Mouse (Mus musculus) left cerebral cortex, adult 8-10 months (tissue): ENCODE results near the gene Slc15a1. TPM values are rescaled to one million over a fixed set of nuclear protein-coding genes. Genes with fewer than 3 reads are reported as not detected.

Source experiments
- DNase-seq, 2 experiments: peaks; one replicate each; pipeline ENCODE4 v3.0.0; 2022; ENCODE audit warnings: low spot score in 2 of 2
- total RNA-seq, 4 experiments: library from RNA; stranded (reverse); gene quantifications; 2 replicates each; pipeline ENCODE4 v1.2.4; 2022

Gene Slc15a1
- not detected for total RNA-seq

DNA sequence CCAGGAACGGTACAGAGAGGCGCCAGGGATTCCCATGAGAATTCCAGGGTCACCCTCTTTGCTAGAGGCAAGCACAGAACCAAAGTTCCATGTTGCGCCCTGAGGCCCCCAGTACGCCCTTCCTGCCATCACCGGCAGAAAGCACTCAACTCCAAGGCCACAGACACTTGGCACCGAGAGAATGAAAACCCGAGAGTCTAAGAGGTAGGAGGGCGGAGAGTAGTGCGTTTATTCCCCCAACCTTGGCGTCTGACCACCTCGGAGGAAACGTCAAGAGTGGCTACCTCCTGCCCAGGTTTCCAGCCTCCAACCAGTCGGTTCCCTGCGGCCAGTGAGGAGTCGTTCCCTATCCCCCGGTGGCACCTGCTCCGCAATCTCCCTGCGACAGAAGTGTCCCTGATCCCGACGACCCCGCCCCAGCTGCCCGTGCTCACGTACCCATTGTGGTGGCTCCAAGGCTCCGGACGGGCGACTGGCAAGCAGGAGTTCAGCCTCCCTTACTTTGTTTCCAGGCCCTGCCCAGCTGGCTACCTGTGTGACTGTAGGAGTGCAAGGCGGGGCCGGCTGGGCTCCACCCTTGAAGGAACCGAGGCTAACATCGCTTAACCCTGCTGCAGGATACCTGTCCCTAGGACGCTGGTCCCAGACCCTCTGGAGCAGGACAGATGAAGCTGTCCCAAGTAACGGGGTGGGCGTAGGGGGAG, at the start of gene Slc15a1:
Gene Slc15a1, minus strand, starts transcription at position 472 of the 704 bp plus-strand sequence.
- DNase-seq: no peak

- no peak for DNase-seq
These were observed 48.7 kb upstream of the Slc15a1 start for GRCm38 (mm10) chr14:121553785-121554184.

GRCm38 (mm10) chr14:121552586-121552985, 47.5 kb upstream of the Slc15a1 start:
- DNase-seq: no peak

GRCm38 (mm10) chr14:121549834-121550233, 44.8 kb upstream of the Slc15a1 start:
- DNase-seq: no peak

- DNase-seq: no peak
These were observed 42.7 kb upstream of the Slc15a1 start for GRCm38 (mm10) chr14:121547745-121548144.

- no peak for DNase-seq
These were observed 41.6 kb upstream of the Slc15a1 start for GRCm38 (mm10) chr14:121546621-121547020.

- no peak for DNase-seq
These were observed 40.7 kb upstream of the Slc15a1 start for GRCm38 (mm10) chr14:121545551-121546331.

DNA sequence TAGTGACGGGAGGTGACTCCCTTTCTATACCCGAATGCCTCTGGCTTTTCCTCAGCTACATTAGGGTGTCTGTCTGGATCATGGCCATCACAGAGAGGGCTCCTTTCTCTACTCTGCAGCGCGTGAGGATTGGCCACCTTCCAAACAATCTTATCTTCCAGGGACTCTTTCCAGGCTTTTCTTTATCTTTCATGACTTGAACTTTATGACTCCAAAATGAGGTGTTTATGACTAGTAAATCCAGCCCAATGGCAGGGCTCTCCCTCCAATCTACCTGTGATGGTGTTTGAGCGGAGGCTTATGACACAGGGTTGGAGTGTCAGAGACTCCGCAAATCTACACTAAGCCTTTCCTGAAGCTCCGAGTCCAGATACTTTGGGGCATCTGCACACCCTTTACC, 36.2 kb upstream of the Slc15a1 start:
- no peak for DNase-seq

GRCm38 (mm10) chr14:121534501-121534900, 29.4 kb upstream of the Slc15a1 start:
- no peak for DNase-seq

- no peak for DNase-seq
These were observed 25.8 kb upstream of the Slc15a1 start for GRCm38 (mm10) chr14:121530853-121531252.

- no peak for DNase-seq
These were observed 22.8 kb upstream of the Slc15a1 start for GRCm38 (mm10) chr14:121527883-121528282.

- no peak for DNase-seq
These were observed 22.1 kb upstream of the Slc15a1 start for GRCm38 (mm10) chr14:121527201-121527600.

GRCm38 (mm10) chr14:121521709-121522108, 16.7 kb upstream of the Slc15a1 start:
- DNase-seq: no peak

GRCm38 (mm10) chr14:121516881-121517280, 11.8 kb upstream of the Slc15a1 start:
- no peak for DNase-seq

GRCm38 (mm10) chr14:121508929-121509328, 3.9 kb upstream of the Slc15a1 start:
- no peak for DNase-seq

GRCm38 (mm10) chr14:121506336-121506735, 1.3 kb upstream of the Slc15a1 start:
- no peak for DNase-seq

DNA sequence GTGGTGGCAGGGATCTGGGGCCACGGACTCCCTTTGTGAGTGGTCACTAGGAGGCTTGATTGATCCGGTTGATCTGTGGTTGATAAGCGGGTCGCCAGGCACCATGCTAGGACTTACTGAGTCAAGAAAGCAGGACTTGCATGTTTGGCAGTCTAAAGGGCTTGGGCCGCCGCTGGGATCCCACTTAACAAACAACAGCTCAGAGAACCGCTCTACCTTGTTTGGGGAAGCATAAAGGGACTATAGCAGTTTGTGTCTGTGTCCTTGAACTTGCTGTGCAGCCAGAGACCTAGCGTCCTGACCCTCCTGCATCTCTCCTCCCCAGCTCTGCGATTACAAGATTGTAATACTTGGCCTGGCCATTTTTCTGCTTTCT, 421 bp upstream of the Slc15a1 start:
- no peak for DNase-seq

DNA sequence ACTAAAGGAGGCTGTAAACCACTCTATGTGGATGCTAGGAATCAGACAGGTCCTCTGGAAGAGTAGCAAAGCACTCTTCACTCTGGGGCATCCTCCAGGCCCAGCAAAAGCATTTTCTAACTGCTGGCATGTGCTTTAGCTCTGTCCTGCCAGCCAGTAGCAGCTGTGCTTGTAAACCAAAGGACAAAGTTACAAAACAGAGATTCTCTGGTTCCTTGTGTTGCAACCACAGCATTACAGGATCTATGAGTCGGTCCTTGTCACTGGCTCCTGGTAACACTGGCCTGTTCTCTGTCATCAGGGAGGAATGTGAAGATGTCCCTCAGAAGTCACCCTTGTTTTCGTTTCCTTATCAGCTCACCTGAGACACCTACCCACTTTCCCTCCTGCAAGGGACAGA, 4.5 kb downstream of the Slc15a1 start:
- no peak for DNase-seq

DNA sequence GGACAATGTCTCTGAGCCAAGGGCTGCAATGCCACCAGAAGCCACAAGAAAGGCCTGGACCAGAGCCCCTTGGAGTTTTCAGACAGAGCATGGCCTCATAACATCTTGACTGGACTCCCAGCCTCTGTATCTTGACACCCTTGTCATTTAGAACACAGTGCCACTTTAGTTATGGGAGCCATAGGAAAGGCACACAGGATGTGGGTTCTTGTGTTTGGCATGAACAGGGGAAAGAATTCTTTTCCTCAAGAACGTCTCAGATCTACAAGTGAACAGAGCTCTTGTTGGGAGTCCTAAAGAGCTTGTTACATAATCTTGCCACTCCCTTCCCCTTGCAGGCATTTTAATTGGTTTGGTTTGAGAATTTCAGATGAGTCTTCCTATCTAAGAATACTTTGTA, 5.3 kb downstream of the Slc15a1 start:
- no peak for DNase-seq

- DNase-seq: no peak
These were observed 7.3 kb downstream of the Slc15a1 start for GRCm38 (mm10) chr14:121497800-121498199.

DNA sequence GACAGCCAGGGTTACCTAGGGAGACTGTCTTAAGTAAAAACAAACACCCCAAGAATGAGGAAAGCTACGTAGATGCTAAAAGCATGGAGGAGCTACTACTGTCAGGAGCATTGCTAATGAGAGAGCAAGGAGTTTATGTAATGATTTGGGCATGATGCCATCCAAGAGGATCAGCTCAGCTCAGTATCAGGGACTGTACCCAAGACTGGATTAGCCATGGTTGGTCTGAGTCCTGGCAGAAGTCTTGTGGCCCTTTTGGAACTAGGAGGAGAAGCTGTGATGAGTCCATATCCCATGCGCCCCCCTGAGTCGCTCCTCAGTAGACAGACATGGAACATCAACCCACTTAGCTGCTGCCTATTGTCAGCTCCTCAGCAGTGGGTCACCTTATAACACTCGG, 9.3 kb downstream of the Slc15a1 start:
- no peak for DNase-seq

GRCm38 (mm10) chr14:121495120-121495519, 9.9 kb downstream of the Slc15a1 start:
- no peak for DNase-seq

GRCm38 (mm10) chr14:121494238-121494637, 10.8 kb downstream of the Slc15a1 start:
- no peak for DNase-seq
